Mouse (Mus musculus) inflammation-experienced regulatory T-cells, adult 16 weeks (primary cell): ENCODE data around the gene Pi4k2a. TPM values are rescaled to one million over a fixed set of nuclear protein-coding genes. Genes with fewer than 3 reads are reported as not detected.

Source experiments
- polyA plus RNA-seq: library from polyadenylated mRNA; unstranded; fragments of 100-300 nt; shearing (Covaris generic); gene quantifications from one replicate; pipeline ENCODE4 v1.2.1, GENCODE M21; 2017

Pi4k2a gene
- 3.3 TPM for polyA plus RNA-seq

GRCm38 (mm10) chr19:42089748-42090595, at the start of gene Pi4k2a:
Gene Pi4k2a (plus strand): TSS chr19:42090470.

DNA sequence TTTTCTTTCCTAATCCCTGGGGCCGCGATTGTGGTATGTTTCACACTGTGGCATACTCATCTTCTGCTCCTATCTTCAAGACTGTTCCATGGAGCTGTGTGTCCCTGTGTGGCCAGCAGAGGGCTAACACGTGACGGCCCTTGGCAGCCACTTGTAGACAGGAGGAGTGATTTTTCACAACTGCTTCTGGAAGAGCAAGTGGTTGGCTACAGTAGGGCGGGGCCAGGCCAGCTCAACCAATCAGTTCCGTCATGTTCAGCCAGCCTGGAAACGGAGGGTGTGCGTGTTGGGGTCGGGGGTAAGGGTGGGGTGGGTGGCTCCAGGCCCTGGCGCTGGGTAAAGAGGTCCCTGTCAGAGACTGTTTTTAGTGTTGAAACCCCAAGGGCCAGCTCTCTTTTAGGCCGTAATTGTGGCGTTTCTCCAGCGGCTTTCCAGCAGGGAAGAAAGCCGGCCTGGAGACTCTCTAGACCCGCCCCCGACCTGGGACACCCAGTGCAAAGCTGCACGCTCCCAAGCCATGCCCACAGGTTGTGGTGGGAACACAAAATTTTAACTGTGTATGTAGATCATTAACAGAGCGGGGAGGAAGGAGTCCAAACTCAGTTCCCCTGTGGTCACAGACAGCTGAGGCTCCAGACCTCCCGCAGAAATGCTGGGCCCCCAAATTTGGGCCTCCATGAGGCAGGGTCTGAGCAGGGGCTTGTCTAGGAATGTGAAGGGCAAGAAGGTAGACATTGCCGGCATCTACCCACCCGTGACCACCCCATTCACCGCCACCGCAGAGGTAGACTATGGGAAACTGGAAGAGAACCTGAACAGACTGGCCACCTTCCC, 44.8 kb upstream of the Pi4k2a start, which contains the start of gene Hoga1:
Hoga1 (plus strand) TSS at position 342 of the 834 bp plus-strand sequence.

GRCm38 (mm10) chr19:42051948-42052347, 38.3 kb upstream of the Pi4k2a start, which contains the start of gene 4933411K16Rik:
Gene 4933411K16Rik (plus strand): TSS chr19:42052248.

DNA sequence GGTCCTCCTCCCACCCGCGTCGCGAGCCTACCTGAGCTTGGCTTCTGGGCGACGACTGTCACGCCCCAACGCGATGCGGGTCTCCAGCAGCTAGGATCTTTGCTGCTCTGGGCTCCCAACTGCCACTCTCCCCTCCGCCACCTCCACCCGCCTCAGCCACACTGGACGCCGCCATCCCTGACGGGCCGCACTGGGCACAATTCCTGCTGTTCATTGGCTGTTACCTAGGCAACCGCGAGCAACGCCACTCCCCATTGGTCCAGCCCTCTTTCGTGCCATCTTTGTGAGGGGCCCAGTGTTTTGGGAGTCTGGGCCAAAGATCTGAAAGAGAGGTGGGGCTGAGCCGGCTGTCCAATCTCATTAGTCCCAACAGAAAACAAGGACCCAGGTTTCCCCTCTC, 4.1 kb upstream of the Pi4k2a start, which contains the start of gene Morn4:
Morn4 (minus strand) TSS at position 192 of the 400 bp plus-strand sequence.

DNA sequence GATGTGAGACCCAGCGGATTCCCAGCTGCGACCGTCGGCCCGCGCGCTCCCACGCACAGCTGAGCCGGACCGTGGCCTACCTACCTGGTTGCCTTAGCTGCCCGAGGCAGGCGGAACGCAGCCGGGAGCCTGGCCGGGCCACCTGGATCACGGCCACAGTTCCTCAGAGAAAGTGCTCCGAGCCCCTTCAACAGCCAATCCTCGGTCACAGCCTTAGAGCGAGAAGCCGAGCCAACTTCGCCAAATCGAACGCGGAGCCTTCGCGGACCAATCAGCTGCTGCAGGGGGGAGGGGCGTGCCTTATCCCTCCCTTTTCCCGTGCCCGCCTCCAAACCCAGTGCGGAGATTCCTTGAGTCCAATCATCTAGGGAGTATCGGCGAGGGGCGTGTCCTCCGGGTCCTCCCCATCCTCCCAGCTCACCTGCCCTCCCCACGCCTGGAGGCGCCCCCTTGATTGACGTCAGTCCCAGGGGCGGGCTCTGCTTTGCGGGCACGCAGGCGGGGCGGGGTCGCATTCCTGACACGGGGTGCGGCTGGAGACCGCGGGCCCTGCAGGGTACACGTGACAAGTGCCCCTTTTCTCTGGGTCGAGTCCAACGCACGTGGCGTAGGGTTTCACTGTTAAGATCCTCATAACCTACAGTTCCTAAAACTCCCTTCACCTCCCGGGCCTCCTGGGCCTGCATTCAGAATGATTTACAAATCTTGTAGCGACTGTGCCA, 38.7 kb downstream of the Pi4k2a start, which contains the start of gene Avpi1:
Avpi1 (minus strand) TSS at position 273 of the 722 bp plus-strand sequence.

DNA sequence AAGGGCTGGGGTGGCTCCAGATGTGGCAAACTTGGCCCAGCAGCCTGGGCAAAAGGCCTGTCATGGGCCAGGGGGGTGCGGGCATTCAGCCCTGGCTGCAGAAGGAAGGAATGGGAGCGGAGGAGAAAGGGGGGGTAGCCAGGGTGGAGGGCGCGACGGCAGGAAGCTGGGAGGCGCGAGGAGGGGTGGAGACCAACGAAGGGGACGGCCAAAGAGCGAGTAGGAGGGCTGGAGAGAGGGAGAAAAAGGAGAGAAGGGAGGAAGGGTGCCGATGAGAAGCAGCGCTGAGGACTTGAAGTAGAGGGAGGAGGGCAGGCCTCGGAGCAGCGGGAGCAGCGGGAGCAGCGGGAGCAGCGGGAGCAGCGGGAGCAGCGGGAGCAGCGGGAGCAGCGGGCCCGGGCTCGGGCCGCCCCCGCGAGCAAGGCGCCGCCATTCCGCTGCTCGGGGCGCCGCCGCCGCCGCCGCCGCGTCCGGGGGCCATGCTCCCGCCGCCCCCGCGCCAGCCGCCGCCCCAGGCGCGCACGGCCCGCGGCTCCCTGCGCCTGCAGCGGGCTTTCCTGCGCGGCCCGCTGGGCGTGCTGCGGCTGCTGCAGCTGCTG, 57.0 kb downstream of the Pi4k2a start, which contains the start of gene Marveld1:
Marveld1 (plus strand) TSS at position 231 of the 599 bp plus-strand sequence.

GRCm38 (mm10) chr19:42163764-42164163, 73.5 kb downstream of the Pi4k2a start, which contains the start of gene Zfyve27:
Gene Zfyve27 (plus strand): TSS chr19:42163951.

Other genes with a start within 250 kb of the Pi4k2a start
- gene Frat2, start 242.3 kb upstream of the Pi4k2a start, polyA plus RNA-seq = 1.0 TPM
- gene Rrp12, start 194.3 kb upstream of the Pi4k2a start, polyA plus RNA-seq = 25.8 TPM
- 159 TPM for gene Pgam1, start 178.5 kb upstream of the Pi4k2a start, polyA plus RNA-seq
- gene Exosc1, start 157.0 kb upstream of the Pi4k2a start, polyA plus RNA-seq = 91.1 TPM
- gene Zdhhc16, start 157.0 kb upstream of the Pi4k2a start, polyA plus RNA-seq = 88.9 TPM
- 88.1 TPM for gene Mms19, start 109.3 kb upstream of the Pi4k2a start, polyA plus RNA-seq
- gene Ubtd1, start 108.7 kb upstream of the Pi4k2a start, polyA plus RNA-seq = 7.1 TPM
- gene Ankrd2, start 54.5 kb upstream of the Pi4k2a start, polyA plus RNA-seq = not detected
- not detected for gene Hoga1, start 44.9 kb upstream of the Pi4k2a start, polyA plus RNA-seq
- not detected for gene 4933411K16Rik, start 38.2 kb upstream of the Pi4k2a start, polyA plus RNA-seq
- gene Morn4, start 4.1 kb upstream of the Pi4k2a start, polyA plus RNA-seq = 1.8 TPM
- gene Avpi1, start 38.6 kb downstream of the Pi4k2a start, polyA plus RNA-seq = 6.7 TPM
- gene Marveld1, start 56.9 kb downstream of the Pi4k2a start, polyA plus RNA-seq = 3.9 TPM
- 76.9 TPM for gene Zfyve27, start 73.5 kb downstream of the Pi4k2a start, polyA plus RNA-seq
- gene Sfrp5, start 111.8 kb downstream of the Pi4k2a start, polyA plus RNA-seq = not detected
- not detected for gene Golga7b, start 157.1 kb downstream of the Pi4k2a start, polyA plus RNA-seq